Mouse (Mus musculus) CH12.LX (cell line): Measurements from ENCODE around the gene Dntt. TPM values are rescaled to one million over a fixed set of nuclear protein-coding genes. Genes with fewer than 3 reads are reported as not detected.

ENCODE experiments used
- DNase-seq: peaks from one replicate; pipeline ENCODE4 v3.0.0-alpha.2; 2013; ENCODE audit errors: extremely low read depth
- H3K27ac ChIP-seq: 2 replicates; pipeline ENCODE4 v1.5.1; 2012; ENCODE audit warnings: low read depth, mild to moderate bottlenecking, control low read depth, moderate library complexity; ENCODE audit not compliant: insufficient read depth
- H3K27me3 ChIP-seq: replicated peaks from 2 replicates; pipeline ENCODE3; 2012; ENCODE audit warnings: inconsistent platforms
- H3K36me3 ChIP-seq, 2 experiments: replicated peaks in 1 of 2; 2 replicates each; pipeline versions ENCODE3 to v1.6.1; 2012; ENCODE audit warnings: inconsistent platforms in 1 of 2, low read length in 1 of 2, mild to moderate bottlenecking in 1 of 2, mixed read lengths in 1 of 2, moderate library complexity in 1 of 2; ENCODE audit not compliant: control insufficient read depth in 1 of 2, insufficient read depth in 1 of 2
- H3K4me1 ChIP-seq, 2 experiments: 2 replicates each; pipeline ENCODE4 v1.6.1; 2012; ENCODE audit warnings: inconsistent platforms in 1 of 2, moderate library complexity in 1 of 2; ENCODE audit not compliant: insufficient read depth in 2 of 2, control insufficient read depth in 1 of 2
- H3K4me2 ChIP-seq: 2 replicates; pipeline ENCODE4 v1.6.1; 2012; ENCODE audit warnings: low read depth, mild to moderate bottlenecking, control low read depth; ENCODE audit not compliant: poor library complexity, insufficient read depth, severe bottlenecking
- H3K4me3 ChIP-seq, 3 experiments: fragments of 150-350 bp in 1 of 3; sonication (generic) in 1 of 3; replicated peaks in 1 of 3; 2 replicates each; pipeline versions ENCODE3 to v1.5.1; 2011 to 2012; ENCODE audit warnings: low read depth in 2 of 3, low read length in 2 of 3, mild to moderate bottlenecking in 2 of 3, moderate library complexity in 2 of 3, control low read depth in 1 of 3, improper control_type of control experiment in 1 of 3, inconsistent platforms in 1 of 3, mixed read lengths in 1 of 3; ENCODE audit not compliant: poor library complexity in 1 of 3
- H3K79me2 ChIP-seq: replicated peaks from 2 replicates; pipeline ENCODE4 v1.6.1; 2012; ENCODE audit warnings: mild to moderate bottlenecking, moderate library complexity; ENCODE audit not compliant: control insufficient read depth, poor library complexity, insufficient read depth, severe bottlenecking; ENCODE audit errors: extremely low read depth
- H3K9ac ChIP-seq: 2 replicates; pipeline ENCODE4 v1.6.1; 2012; ENCODE audit warnings: low read depth, mild to moderate bottlenecking, control low read depth, moderate library complexity; ENCODE audit not compliant: insufficient read depth
- H3K9me3 ChIP-seq: replicated peaks from 2 replicates; pipeline ENCODE3; 2012; ENCODE audit warnings: low read length, inconsistent platforms, mixed read lengths
- E2F4 ChIP-seq: IDR thresholded peaks from 2 replicates; pipeline ENCODE4 v1.6.1; 2011; ENCODE audit warnings: low read depth, low read length, improper control_type of control experiment; ENCODE audit not compliant: insufficient replicate concordance
- ETS1 ChIP-seq: conservative IDR thresholded peaks from 2 replicates; pipeline ENCODE4 v1.6.1; 2012; ENCODE audit warnings: low read depth, mild to moderate bottlenecking, inconsistent platforms, low read length, improper control_type of control experiment, moderate library complexity
- GABPA ChIP-seq: IDR thresholded peaks from 2 replicates; pipeline ENCODE4 v1.6.1; 2012; ENCODE audit warnings: low read depth, low read length, improper control_type of control experiment, inconsistent platforms; ENCODE audit not compliant: insufficient replicate concordance
- JUN ChIP-seq: IDR thresholded peaks from 2 replicates; pipeline ENCODE4 v1.6.1; 2011; ENCODE audit warnings: low read depth, mild to moderate bottlenecking, low read length, improper control_type of control experiment, moderate library complexity; ENCODE audit not compliant: insufficient read depth
- KAT2A ChIP-seq: IDR thresholded peaks from 2 replicates; pipeline ENCODE4 v1.6.1; 2012; ENCODE audit warnings: low read length, improper control_type of control experiment, inconsistent platforms; ENCODE audit not compliant: insufficient replicate concordance
- MAFK ChIP-seq: IDR thresholded peaks from 2 replicates; pipeline ENCODE4 v1.6.1; 2011; ENCODE audit warnings: low read length, improper control_type of control experiment; ENCODE audit not compliant: insufficient replicate concordance
- MAZ ChIP-seq: IDR thresholded peaks from 2 replicates; pipeline ENCODE4 v1.6.1; 2012; ENCODE audit warnings: low read depth, mild to moderate bottlenecking, inconsistent platforms, low read length, improper control_type of control experiment, moderate library complexity
- MEF2A ChIP-seq: IDR thresholded peaks from 2 replicates; pipeline ENCODE4 v1.6.1; 2014; ENCODE audit warnings: low read depth, mild to moderate bottlenecking, inconsistent platforms, low read length, improper control_type of control experiment, borderline replicate concordance
- MXI1 ChIP-seq: IDR thresholded peaks from 2 replicates; pipeline ENCODE4 v1.6.1; 2011; ENCODE audit warnings: mild to moderate bottlenecking, low read depth, low read length, improper control_type of control experiment
- MYC ChIP-seq: IDR thresholded peaks from 2 replicates; pipeline ENCODE4 v1.6.1; 2011; ENCODE audit warnings: low read depth, mild to moderate bottlenecking, improper control_type of control experiment, low read length
- NRF1 ChIP-seq: IDR thresholded peaks from 2 replicates; pipeline ENCODE4 v1.6.1; 2014; ENCODE audit warnings: low read depth, mild to moderate bottlenecking, inconsistent platforms, low read length, improper control_type of control experiment, moderate library complexity
- PAX5 ChIP-seq: IDR thresholded peaks from 2 replicates; pipeline ENCODE4 v1.6.1; 2012; ENCODE audit warnings: low read length, inconsistent platforms, mixed read lengths
- SIN3A ChIP-seq: IDR thresholded peaks from 2 replicates; pipeline ENCODE4 v1.6.1; 2012; ENCODE audit warnings: low read length, improper control_type of control experiment, inconsistent platforms
- TBP ChIP-seq: conservative IDR thresholded peaks from 2 replicates; pipeline ENCODE4 v1.6.1; 2011; ENCODE audit warnings: low read depth, low read length, improper control_type of control experiment
- UBTF ChIP-seq: IDR thresholded peaks from 2 replicates; pipeline ENCODE4 v1.6.1; 2012; ENCODE audit warnings: low read depth, mild to moderate bottlenecking, inconsistent platforms, low read length, improper control_type of control experiment, moderate library complexity
- USF2 ChIP-seq: conservative IDR thresholded peaks from 2 replicates; pipeline ENCODE4 v1.6.1; 2011; ENCODE audit warnings: low read depth, low read length, improper control_type of control experiment
- ZKSCAN1 ChIP-seq: IDR thresholded peaks from 2 replicates; pipeline ENCODE4 v1.6.1; 2012; ENCODE audit warnings: low read depth, inconsistent platforms, low read length, improper control_type of control experiment, borderline replicate concordance
- ZMIZ1 ChIP-seq: IDR thresholded peaks from 2 replicates; pipeline ENCODE4 v1.6.1; 2012; ENCODE audit warnings: low read depth, mild to moderate bottlenecking, inconsistent platforms, low read length, improper control_type of control experiment
- ZNF384 ChIP-seq: IDR thresholded peaks from 2 replicates; pipeline ENCODE4 v1.6.1; 2012; ENCODE audit warnings: low read depth, low read length, improper control_type of control experiment, inconsistent platforms
- dilution Hi-C: fragments of 300-500 bp; cut with MboI; formaldehyde crosslinking; loops from 2 replicates; pipeline ENCODE4 v1.14.3; 2020; ENCODE audit warnings: low sequenced_read_pairs; ENCODE audit not compliant: extremely low pct_unique_long_range_greater_than_20kb, extremely low pct_ligation_motif_present
- in situ Hi-C: fragments of 300-500 bp; cut with MboI; formaldehyde crosslinking; loops from 3 replicates; pipeline ENCODE4 v1.14.3; 2019; ENCODE audit warnings: low sequenced_read_pairs, low pct_ligation_motif_present, low pct_unique_long_range_greater_than_20kb, mixed read lengths
- polyA plus RNA-seq: library from polyadenylated mRNA; unstranded; fragments of >175 nt; gene quantifications from 2 replicates; pipeline ENCODE4 v1.2.1, GENCODE M21; 2012; ENCODE audit warnings: low read depth; ENCODE audit not compliant: insufficient read length
- total RNA-seq, 2 experiments: library from RNA; depleted of rRNA; stranded (reverse); fragments of 300-350 nt in 1 of 2; fragments of >200 nt in 1 of 2; gene quantifications; 2 replicates each; pipeline ENCODE4 v1.2.3; 2012 to 2014

Gene Dntt
- total and polyA plus RNA-seq, 3 experiments = 0.13 TPM; not detected in 2

- Histone ChIP-seq H3K4me2 (no peak overlapping the region), H3K27me3 (peaks cover 10% of the 10 kb centered on the region), H3K4me3 (no peak overlapping the region), H3K27ac (no peak overlapping the region), H3K36me3 (no peaks in the 10 kb centered on the region), H3K9ac (no peak overlapping the region), H3K79me2 (no peaks in the 10 kb centered on the region), H3K9me3 (no peaks in the 10 kb centered on the region), H3K4me1 (peaks cover 3 to 4% of the 10 kb centered on the region in 2 experiments; a peak in 3 of 4 replicates)
- in situ Hi-C loops (loop anchor here (25.0 kb wide), 1 partner anchor 270 kb away; no protein-coding TSS in a partner anchor), dilution Hi-C loops (no loop called here)
- no peak for TF ChIP-seq MAZ
- TF ChIP-seq ETS1 = no peak
- no peak for TF ChIP-seq JUN
- no peak for TF ChIP-seq USF2
- no peak for TF ChIP-seq MEF2A
- no peak for TF ChIP-seq SIN3A
- no peak for TF ChIP-seq ZNF384
- no peak for TF ChIP-seq MXI1
- TF ChIP-seq PAX5 = no peak
- TF ChIP-seq ZKSCAN1 = no peak
- TF ChIP-seq NRF1 = no peak
- DNase-seq = no peak
Observed at GRCm38 (mm10) chr19:41031869-41032268, 2.8 kb downstream of the Dntt start.

- DNase-seq = no peak
- H3K4me1 ChIP-seq = peaks cover 3 to 11% of the 10 kb centered on the region in 2 experiments; a peak in 3 of 4 replicates
- no peak overlapping the region for H3K9ac ChIP-seq
- H3K79me2 ChIP-seq = no peaks in the 10 kb centered on the region
- no peaks in the 10 kb centered on the region for H3K36me3 ChIP-seq
- no peak for TF ChIP-seq KAT2A
- TF ChIP-seq GABPA = no peak
- no peak for TF ChIP-seq NRF1
- TF ChIP-seq MYC = no peak
- TF ChIP-seq ZMIZ1 = no peak
- TF ChIP-seq USF2 = no peak
- TF ChIP-seq MAFK = no peak
- no peak for TF ChIP-seq E2F4
- TF ChIP-seq UBTF = no peak
- no peak for TF ChIP-seq TBP
- no peaks in the 10 kb centered on the region for H3K9me3 ChIP-seq
- peaks cover 10% of the 10 kb centered on the region for H3K27me3 ChIP-seq
- no peak overlapping the region for H3K4me2 ChIP-seq
- H3K27ac ChIP-seq = no peak overlapping the region
- no peak overlapping the region for H3K4me3 ChIP-seq
- dilution Hi-C loops = no loop called here
- in situ Hi-C loops = loop anchor here (25.0 kb wide), 1 partner anchor 274 kb away; no protein-coding TSS in a partner anchor
Observed at GRCm38 (mm10) chr19:41035809-41036551, 6.9 kb downstream of the Dntt start.
